In genomic region chr5:72658375-72658774, GRCm38 (mm10) we compare ENCODE assay signal across 26 mouse cellular contexts. TPM values are rescaled to one million over a fixed set of nuclear protein-coding genes. Genes with fewer than 3 reads are reported as not detected.
"Had no signal": no experiment of that assay in that cellular context is flagged by ENCODE, and none has a peak within 500 bp of the region (broad histone marks: within the 10 kb centered on the region; RNA-seq: fewer than 3 reads in every experiment).

No protein-coding gene starts in this region.

- DNase-seq: lung, adult 18-20 months; lung, embryonic 14.5 days; lung, postnatal 14 days; lung, postnatal 4 days; midbrain, embryonic 14.5 days; retina, postnatal 1 day; right cerebral cortex, adult 18-20 months; right cerebral cortex, postnatal 25 days; right cerebral cortex, postnatal 4 days; spleen, adult 18-20 months; thymus, adult 2 months; thymus, postnatal 25 days; thymus, postnatal 4 days had no signal

- ATAC-seq: midbrain, embryonic 16.5 days had no signal

RNA-seq across cellular contexts. Expression of gene Cnga1, which starts 14.3 kb away (rescaled TPM):
- total RNA-seq: megakaryocyte-erythroid progenitor cell, adult 5-6 weeks had no signal
- polyA plus RNA-seq: liver, embryonic 16.5 days; lung, embryonic 14.5 days; lung, embryonic 16.5 days; midbrain, embryonic 10.5 days; midbrain, embryonic 12.5 days; midbrain, embryonic 16.5 days; myocyte; neural tube, embryonic 11.5 days; neural tube, embryonic 13.5 days; small intestine, adult 2 months; stomach, embryonic 14.5 days; stomach, embryonic 16.5 days; urinary bladder, adult 2 months had no signal
